Mouse (Mus musculus): ENCODE measurements around the gene Slc39a10. TPM values are rescaled to one million over a fixed set of nuclear protein-coding genes. Genes with fewer than 3 reads are reported as not detected.

The Slc39a10 gene
- total and polyA plus RNA-seq, 3 experiments, result 14.9 to 17.7 TPM; not detected in 1

DNA sequence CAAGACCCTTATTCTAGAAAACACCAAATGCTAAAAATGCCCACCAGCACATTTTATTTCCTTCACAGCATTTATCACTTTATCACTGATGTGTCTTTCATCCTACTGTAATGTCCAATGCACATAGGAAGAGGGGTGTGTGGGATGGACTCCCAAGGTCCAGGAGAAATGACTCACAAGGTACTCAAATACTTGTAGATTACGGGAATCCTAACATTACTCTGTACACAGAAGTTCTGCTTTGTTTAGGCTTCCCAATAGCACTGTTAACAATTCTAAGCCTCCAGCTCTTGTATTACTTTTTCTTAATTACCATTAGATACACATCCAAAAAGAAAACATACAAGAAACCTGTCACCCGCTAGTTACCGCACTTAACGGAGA lies 40.4 kb downstream of the Slc39a10 start:
- Histone ChIP-seq H3K27me3 (ENCODE audit: control insufficient read depth in 1 of 2, insufficient read depth in 2 of 2, low read length in 2 of 2) (no peaks in the 10 kb centered on the region), H3K9me3 (replicated peaks; ENCODE audit: insufficient read depth, low read length) (no peaks in the 10 kb centered on the region), H3K36me3 (ENCODE audit: control insufficient read depth in 1 of 2, insufficient read depth in 2 of 2, low read length in 2 of 2) (peaks cover 0 to 21% of the 10 kb centered on the region in 2 experiments; a peak in 2 of 4 replicates), H3K4me3 (ENCODE audit: control insufficient read depth in 1 of 2, insufficient read depth in 1 of 2, low read depth in 2 of 2, low read length in 2 of 2) (peak overlapping the region; percentile 54 to 62), H3K4me1 (ENCODE audit: control insufficient read depth in 1 of 2, insufficient read depth in 2 of 2, low read length in 2 of 2) (0 out of 4 replicates have a peak, but pooled peaks cover 0 to 3% of the 10 kb centered on the region in 2 experiments), H3K9ac (ENCODE audit: control insufficient read depth, low read depth, low read length, poor library complexity, severe bottlenecking) (peak overlapping the region; percentile 97), H3K79me2 (ENCODE audit: control insufficient read depth, insufficient read depth, low read length, poor library complexity) (peaks cover 15% of the 10 kb centered on the region), H3K27ac (ENCODE audit: control insufficient read depth, low read depth, low read length) (peak overlapping the region; percentile 48)
- DNase-seq (ENCODE audit: low read depth, low spot score), result no peak
- TF ChIP-seq TBP (IDR thresholded peaks at IDR 0.05; ENCODE audit: low read depth, low read length) (no peak), MXI1 (IDR thresholded peaks at IDR 0.05; ENCODE audit: low read depth, low read length) (no peak), BHLHE40 (IDR thresholded peaks at IDR 0.05; ENCODE audit: borderline replicate concordance, low read depth, low read length) (no peak), ZC3H11A (IDR thresholded peaks at IDR 0.05; ENCODE audit: low read depth, low read length) (no peak), CTCF (IDR thresholded peaks at IDR 0.05 in 2 of 3, conservative IDR thresholded peaks at IDR 0.05 in 1 of 3; ENCODE audit: control insufficient read depth in 1 of 3, insufficient read depth in 1 of 3, low read depth in 2 of 3, low read length in 3 of 3, poor library complexity in 1 of 3, severe bottlenecking in 1 of 3) (no peak)

DNA sequence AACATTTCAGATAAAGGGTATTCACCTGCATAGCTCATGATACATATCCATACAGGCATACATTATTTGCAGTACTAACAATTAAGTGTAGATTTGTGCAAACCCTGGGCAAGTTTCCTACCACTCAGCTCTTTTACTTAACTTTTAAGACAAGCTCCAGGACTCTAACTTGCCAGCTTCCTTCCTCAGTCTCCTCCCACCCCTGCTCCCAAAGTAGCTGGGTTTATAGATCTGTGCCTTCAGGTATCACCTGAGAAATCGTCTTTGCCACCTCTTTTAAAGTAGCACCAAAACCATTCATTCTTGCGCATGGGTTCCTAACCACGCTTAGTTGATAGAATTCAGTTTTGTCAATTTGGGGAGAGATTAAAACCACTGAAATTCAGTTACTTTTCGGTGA lies 41.1 kb downstream of the Slc39a10 start:
- 0 out of 4 replicates have a peak, but pooled peaks cover 0 to 3% of the 10 kb centered on the region in 2 experiments for H3K4me1 ChIP-seq (ENCODE audit: control insufficient read depth in 1 of 2, insufficient read depth in 2 of 2, low read length in 2 of 2)
- H3K4me3 ChIP-seq (ENCODE audit: control insufficient read depth in 1 of 2, insufficient read depth in 1 of 2, low read depth in 2 of 2, low read length in 2 of 2), result no peak overlapping the region; a peak in 1 of 4 replicates
- H3K36me3 ChIP-seq (ENCODE audit: control insufficient read depth in 1 of 2, insufficient read depth in 2 of 2, low read length in 2 of 2), result peaks cover 0 to 21% of the 10 kb centered on the region in 2 experiments; a peak in 2 of 4 replicates
- H3K79me2 ChIP-seq (ENCODE audit: control insufficient read depth, insufficient read depth, low read length, poor library complexity), result peaks cover 15% of the 10 kb centered on the region
- H3K27ac ChIP-seq (ENCODE audit: control insufficient read depth, low read depth, low read length), result no peak overlapping the region; the same call in 1 of the 2 replicates
- H3K9me3 ChIP-seq (replicated peaks; ENCODE audit: insufficient read depth, low read length), result no peaks in the 10 kb centered on the region
- no peaks in the 10 kb centered on the region for H3K27me3 ChIP-seq (ENCODE audit: control insufficient read depth in 1 of 2, insufficient read depth in 2 of 2, low read length in 2 of 2)
- peak; percentile 55 for DNase-seq (ENCODE audit: low read depth, low spot score)
- H3K9ac ChIP-seq (ENCODE audit: control insufficient read depth, low read depth, low read length, poor library complexity, severe bottlenecking), result peak overlapping the region; percentile 42
- TF ChIP-seq ZC3H11A (IDR thresholded peaks at IDR 0.05; ENCODE audit: low read depth, low read length) (no peak), TCF12 (IDR thresholded peaks at IDR 0.05; ENCODE audit: low read depth, low read length) (no peak), POLR2AphosphoS5 (IDR thresholded peaks at IDR 0.05; ENCODE audit: borderline replicate concordance, low read depth, low read length) (no peak), HCFC1 (IDR thresholded peaks at IDR 0.05; ENCODE audit: low read depth, low read length) (no peak), CTCF (IDR thresholded peaks at IDR 0.05 in 2 of 3, conservative IDR thresholded peaks at IDR 0.05 in 1 of 3; ENCODE audit: control insufficient read depth in 1 of 3, insufficient read depth in 1 of 3, low read depth in 2 of 3, low read length in 3 of 3, poor library complexity in 1 of 3, severe bottlenecking in 1 of 3) (no peak), MAX (IDR thresholded peaks at IDR 0.05; ENCODE audit: low read length) (no peak), ZMIZ1 (IDR thresholded peaks at IDR 0.05; ENCODE audit: low read depth, low read length) (no peak), MYB (IDR thresholded peaks at IDR 0.05; ENCODE audit: low read depth, low read length) (no peak), EP300 (IDR thresholded peaks at IDR 0.05; ENCODE audit: low read depth in 1 of 2, low read length in 2 of 2) (no peak), SMC3 (IDR thresholded peaks at IDR 0.05; ENCODE audit: low read depth, low read length) (no peak), JUND (IDR thresholded peaks at IDR 0.05; ENCODE audit: low read depth, low read length) (no peak), UBTF (IDR thresholded peaks at IDR 0.05; ENCODE audit: borderline replicate concordance, insufficient read depth, low read depth, low read length) (no peak), TAL1 (IDR thresholded peaks at IDR 0.05; ENCODE audit: low read length) (no peak), MAFK (IDR thresholded peaks at IDR 0.05; ENCODE audit: borderline replicate concordance, low read depth, low read length) (no peak)
